Mouse (Mus musculus) ES-CJ7 (cell line): ENCODE results near the gene Ppp1r14a.

Experiments
- DNase-seq: peaks from one replicate; pipeline ENCODE4 v3.0.0; 2011; ENCODE audit warnings: low read depth, low spot score

Ppp1r14a gene

GRCm38 (mm10) chr7:29328984-29329383 is 39.9 kb downstream of the Ppp1r14a start:
- DNase-seq = no peak

GRCm38 (mm10) chr7:29334156-29334555 is 45.0 kb downstream of the Ppp1r14a start:
- DNase-seq = no peak

- no peak for DNase-seq
Measured at GRCm38 (mm10) chr7:29335276-29335675, 46.2 kb downstream of the Ppp1r14a start.

- DNase-seq = no peak
Measured at GRCm38 (mm10) chr7:29335841-29336671, 46.9 kb downstream of the Ppp1r14a start.

GRCm38 (mm10) chr7:29336795-29337319 is 47.7 kb downstream of the Ppp1r14a start:
- DNase-seq = no peak

GRCm38 (mm10) chr7:29337766-29338165 is 48.7 kb downstream of the Ppp1r14a start:
- DNase-seq = no peak

- DNase-seq = no peak
Measured at GRCm38 (mm10) chr7:29338351-29338919, 49.3 kb downstream of the Ppp1r14a start.

GRCm38 (mm10) chr7:29338984-29339679 is 50.0 kb downstream of the Ppp1r14a start:
- DNase-seq = no peak

GRCm38 (mm10) chr7:29340247-29340646 is 51.1 kb downstream of the Ppp1r14a start:
- no peak for DNase-seq

GRCm38 (mm10) chr7:29340838-29341237 is 51.7 kb downstream of the Ppp1r14a start:
- DNase-seq = no peak

GRCm38 (mm10) chr7:29341722-29342121 is 52.6 kb downstream of the Ppp1r14a start:
- DNase-seq = peak; percentile 24

GRCm38 (mm10) chr7:29342489-29343092 is 53.5 kb downstream of the Ppp1r14a start:
- peak; percentile 51 for DNase-seq
